In the genomic region with DNA sequence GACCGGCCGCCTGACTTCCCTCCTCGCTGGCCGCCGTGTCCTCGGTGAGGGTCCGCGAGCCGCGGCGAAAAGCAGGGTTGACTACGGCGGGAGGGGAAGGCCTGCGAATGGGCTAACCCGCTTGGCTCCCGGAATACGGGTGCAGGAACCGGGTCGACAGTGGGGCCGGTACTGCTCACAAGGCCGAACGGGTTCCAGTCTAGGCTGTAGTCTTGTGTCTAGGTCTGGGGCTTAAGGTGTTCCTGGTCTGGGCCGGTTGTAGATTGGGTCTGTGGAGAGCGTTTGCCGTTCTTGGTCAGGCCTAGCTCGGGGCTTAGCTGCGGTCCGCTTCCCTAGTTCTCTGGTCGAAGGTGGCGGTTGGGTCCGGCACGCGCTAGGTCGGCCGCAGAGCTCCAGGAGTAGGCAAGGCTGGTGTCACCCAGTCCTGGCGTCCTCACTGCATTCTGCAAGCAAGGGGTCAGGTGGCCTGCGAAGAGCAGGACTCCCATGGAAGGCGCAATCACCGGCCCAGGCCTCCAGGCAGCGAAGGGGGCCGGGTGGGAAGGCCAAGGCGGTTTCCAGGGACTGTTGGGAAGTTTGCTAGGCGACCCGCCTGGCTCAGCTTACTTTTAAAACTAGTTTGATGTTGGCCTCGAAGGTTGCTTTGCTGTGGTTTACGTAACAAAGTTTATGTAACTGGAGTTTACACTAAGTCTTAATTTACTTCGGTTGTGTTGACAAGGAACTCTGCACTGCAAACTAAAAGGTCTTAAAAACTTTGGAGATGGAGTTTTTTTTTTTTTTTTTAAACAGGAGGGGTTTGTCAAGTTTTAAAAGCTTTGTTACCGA, we compare ENCODE assay signal across 9 mouse cellular contexts. TPM values are rescaled to one million over a fixed set of nuclear protein-coding genes. Genes with fewer than 3 reads are reported as not detected.
DNase-seq lines count a peak whose midpoint lies in the region; ATAC-seq and TF ChIP-seq lines count a peak whose summit lies in the region.
"Had no signal": no experiment of that assay in that cellular context is flagged by ENCODE, and none has a peak within 500 bp of the region (broad histone marks: within the 10 kb centered on the region; RNA-seq: fewer than 3 reads in every experiment).

No protein-coding gene starts in this region.

- WGBS in heart, adult 2 months, result under 1% methylated on average over 48 of the region's 48 CpGs
- 2% methylated on average over 47 of the region's 48 CpGs for WGBS in embryonic facial prominence, embryonic 12.5 days
- WGBS in limb, embryonic 14.5 days, result 1% methylated on average over 41 of the region's 48 CpGs
- WGBS in midbrain, embryonic 14.5 days, result 2% methylated on average over 48 of the region's 48 CpGs

- no peak for TF ChIP-seq POLR2A in heart, adult 2 months (IDR thresholded peaks at IDR 0.05; ENCODE audit: insufficient read depth, low read depth, low read length)
- TF ChIP-seq POLR2A in limb, embryonic 14.5 days (IDR thresholded peaks at IDR 0.05; ENCODE audit: borderline replicate concordance, extremely low read depth, insufficient read depth, insufficient read length), result no peak

- peak overlapping the region; percentile 80 for H3K4me2 ChIP-seq in embryonic facial prominence, embryonic 12.5 days (replicated peaks)
- peak overlapping the region; percentile 51 for H3K4me2 ChIP-seq in limb, embryonic 14.5 days (replicated peaks; ENCODE audit: low read depth, low read length, severe bottlenecking)
- peak overlapping the region; percentile 85 for H3K4me2 ChIP-seq in midbrain, embryonic 14.5 days (ENCODE audit: low read length)

- peaks cover 12% of the 10 kb centered on the region for H3K79me2 ChIP-seq in heart, adult 2 months (replicated peaks; ENCODE audit: control insufficient read depth, insufficient read depth, low read length)

- DNase-seq in heart, adult 2 months, result no peak
- no peak for DNase-seq in heart, postnatal 10 days
- peak; percentile 33 for DNase-seq in MN1 (ENCODE audit: low spot score)
- DNase-seq in heart, postnatal 14 days, result peak; percentile 60 to 66
- no peak for DNase-seq in limb, embryonic 14.5 days (ENCODE audit: low spot score)
- DNase-seq in midbrain, embryonic 14.5 days, result peak; percentile 46
- no peak for DNase-seq in right cerebral cortex, postnatal 25 days

- TF ChIP-seq CTCF in heart, adult 2 months (IDR thresholded peaks at IDR 0.05), result no peak

- peak overlapping the region; percentile 100 for H3K27ac ChIP-seq in heart, adult 2 months
- peak overlapping the region; percentile 95 for H3K27ac ChIP-seq in embryonic facial prominence, embryonic 12.5 days
- H3K27ac ChIP-seq in limb, embryonic 14.5 days (replicated peaks; ENCODE audit: low read depth, low read length), result peak overlapping the region; percentile 88
- peak overlapping the region; percentile 96 for H3K27ac ChIP-seq in midbrain, embryonic 14.5 days (replicated peaks; ENCODE audit: low read depth, low read length)

- H3K36me3 ChIP-seq in heart, adult 2 months (ENCODE audit: control insufficient read depth, insufficient read depth, low read length), result peaks cover 25% of the 10 kb centered on the region
- H3K36me3 ChIP-seq in embryonic facial prominence, embryonic 12.5 days, result no peaks in the 10 kb centered on the region
- no peaks in the 10 kb centered on the region for H3K36me3 ChIP-seq in limb, embryonic 14.5 days (ENCODE audit: control insufficient read depth, insufficient read depth, low read length)
- H3K36me3 ChIP-seq in midbrain, embryonic 14.5 days (ENCODE audit: control insufficient read depth, insufficient read depth, low read length), result no peaks in the 10 kb centered on the region

- no peaks in the 10 kb centered on the region for H3K9me3 ChIP-seq in embryonic facial prominence, embryonic 12.5 days
- no peaks in the 10 kb centered on the region for H3K9me3 ChIP-seq in limb, embryonic 14.5 days (ENCODE audit: control insufficient read depth, low read length)
- no peaks in the 10 kb centered on the region for H3K9me3 ChIP-seq in midbrain, embryonic 14.5 days (ENCODE audit: control insufficient read depth, low read length)

- peak overlapping the region; percentile 64 for H3K4me3 ChIP-seq in heart, adult 2 months
- peak overlapping the region; percentile 100 for H3K4me3 ChIP-seq in embryonic facial prominence, embryonic 12.5 days
- H3K4me3 ChIP-seq in limb, embryonic 14.5 days (replicated peaks; ENCODE audit: low read length), result peak overlapping the region; percentile 76
- H3K4me3 ChIP-seq in midbrain, embryonic 14.5 days (replicated peaks; ENCODE audit: low read depth, low read length), result peak overlapping the region; percentile 96

- H3K4me1 ChIP-seq in heart, adult 2 months (ENCODE audit: control insufficient read depth, insufficient read depth, low read length), result peaks cover 13% of the 10 kb centered on the region
- H3K4me1 ChIP-seq in embryonic facial prominence, embryonic 12.5 days, result peaks cover 21% of the 10 kb centered on the region
- peaks cover 14% of the 10 kb centered on the region for H3K4me1 ChIP-seq in limb, embryonic 14.5 days (ENCODE audit: control insufficient read depth, insufficient read depth, low read length)
- H3K4me1 ChIP-seq in midbrain, embryonic 14.5 days (ENCODE audit: control insufficient read depth, insufficient read depth, low read length), result peaks cover 21% of the 10 kb centered on the region

- no peak for TF ChIP-seq EP300 in heart, adult 2 months (IDR thresholded peaks at IDR 0.05; ENCODE audit: insufficient read depth, low read depth, low read length)

- ATAC-seq in embryonic facial prominence, embryonic 12.5 days (ENCODE audit: insufficient number of reproducible peaks, insufficient read depth, low FRiP score, low TSS enrichment), result peak; percentile 72
- ATAC-seq in limb, embryonic 14.5 days (ENCODE audit: low FRiP score, low read depth), result peak; percentile 36; the same call in 1 of the 2 replicates
- peak; percentile 72 for ATAC-seq in midbrain, embryonic 14.5 days (ENCODE audit: low FRiP score, low TSS enrichment)

- intact Hi-C loops in heart, adult 2 months (cut with DNase I), result loop anchor here (5.0 kb wide), 1 partner anchor 164 kb away; no protein-coding TSS in a partner anchor
- intact Hi-C loops in heart, postnatal 10 days (cut with DNase I), result loop anchor here (2.0 kb wide), 1 partner anchor 167 kb away; a partner anchor contains a TSS
- intact Hi-C loops in heart, postnatal 14 days (cut with DNase I), result loop anchor here (5.0 kb wide), 1 partner anchor 169 kb away; a partner anchor contains a TSS

- H3K9ac ChIP-seq in heart, adult 2 months (ENCODE audit: low read depth, low read length), result peak overlapping the region; percentile 97
- H3K9ac ChIP-seq in embryonic facial prominence, embryonic 12.5 days, result peak overlapping the region; percentile 97
- peak overlapping the region; percentile 92 for H3K9ac ChIP-seq in limb, embryonic 14.5 days (ENCODE audit: low read depth, low read length, severe bottlenecking)
- peak overlapping the region; percentile 93 for H3K9ac ChIP-seq in midbrain, embryonic 14.5 days (replicated peaks; ENCODE audit: low read length)

- H3K27me3 ChIP-seq in heart, adult 2 months (ENCODE audit: control insufficient read depth, insufficient read depth, low read length), result no peaks in the 10 kb centered on the region
- H3K27me3 ChIP-seq in embryonic facial prominence, embryonic 12.5 days, result no peaks in the 10 kb centered on the region
- no peaks in the 10 kb centered on the region for H3K27me3 ChIP-seq in limb, embryonic 14.5 days (ENCODE audit: control insufficient read depth, insufficient read depth, low read length)
- H3K27me3 ChIP-seq in midbrain, embryonic 14.5 days (ENCODE audit: control insufficient read depth, insufficient read depth, low read length), result no peaks in the 10 kb centered on the region

RNA-seq across cellular contexts. Expression of a gene that starts 0.6 kb away (rescaled TPM):
- total RNA-seq in heart, adult 2 months (2021), result not detected
- polyA plus RNA-seq in heart, adult 2 months (2012; rRNA removed), result not detected in 2 replicates
- total RNA-seq in heart, postnatal 10 days (2021), result not detected
- polyA plus RNA-seq in embryonic facial prominence, embryonic 12.5 days (2016; fragmentation: Nextera tagmentation; extraction: Ambion mirVana), result not detected in 2 replicates
- total RNA-seq in heart, postnatal 14 days (2021), result not detected
- polyA plus RNA-seq in limb, embryonic 14.5 days (2012; rRNA removed), result 0.94 and 2.3 TPM in 2 replicates
- not detected in 2 replicates for polyA plus RNA-seq in limb, embryonic 14.5 days (2014; fragmentation: Nextera tagmentation; extraction: Ambion mirVana)
- polyA plus RNA-seq in midbrain, embryonic 14.5 days (2014; fragmentation: Nextera tagmentation; extraction: Ambion mirVana), result not detected in 2 replicates
- total RNA-seq: left cerebral cortex, postnatal 10 days had no signal

RNA-seq across cellular contexts. Expression of a gene that starts 0.8 kb away (rescaled TPM):
- total RNA-seq in heart, adult 2 months (2021), result 10 to 100 TPM; 71.0 to 78.4 TPM
- polyA plus RNA-seq in heart, adult 2 months (2012; rRNA removed), result 34.0 and 39.3 TPM in 2 replicates
- 10 to 100 TPM; 75.4 to 78.2 TPM for total RNA-seq in heart, postnatal 10 days (2021)
- 163 and 170 TPM in 2 replicates for polyA plus RNA-seq in embryonic facial prominence, embryonic 12.5 days (2016; fragmentation: Nextera tagmentation; extraction: Ambion mirVana)
- total RNA-seq in heart, postnatal 14 days (2021), result 10 to 100 TPM; 72.1 to 74.6 TPM
- 76.0 and 96.9 TPM in 2 replicates for polyA plus RNA-seq in limb, embryonic 14.5 days (2012; rRNA removed)
- 123 and 129 TPM in 2 replicates for polyA plus RNA-seq in limb, embryonic 14.5 days (2014; fragmentation: Nextera tagmentation; extraction: Ambion mirVana)
- polyA plus RNA-seq in midbrain, embryonic 14.5 days (2014; fragmentation: Nextera tagmentation; extraction: Ambion mirVana), result 353 and 354 TPM in 2 replicates

Comparison
In these comparisons a context has a peak if more than half of its experiments do, and no peak if none do; other contexts are left out.
1. DNase-seq: peak in MN1 (single experiment), heart, postnatal 14 days (2 of 2) and midbrain, embryonic 14.5 days (single experiment); none in heart, adult 2 months (0 of 2), heart, postnatal 10 days (0 of 2), limb, embryonic 14.5 days (single experiment) and right cerebral cortex, postnatal 25 days (single experiment).
2. Peak in every context shown above with its lines, with median percentiles within 50 percentile points of each other: H3K27ac ChIP-seq, H3K4me3 ChIP-seq, H3K9ac ChIP-seq, ATAC-seq and H3K4me2 ChIP-seq.